Mouse (Mus musculus): ENCODE results near the gene Exoc6b. TPM values are rescaled to one million over a fixed set of nuclear protein-coding genes. Genes with fewer than 3 reads are reported as not detected.

Exoc6b gene
- polyA plus RNA-seq, 1 experiment: 38.3 TPM

DNA sequence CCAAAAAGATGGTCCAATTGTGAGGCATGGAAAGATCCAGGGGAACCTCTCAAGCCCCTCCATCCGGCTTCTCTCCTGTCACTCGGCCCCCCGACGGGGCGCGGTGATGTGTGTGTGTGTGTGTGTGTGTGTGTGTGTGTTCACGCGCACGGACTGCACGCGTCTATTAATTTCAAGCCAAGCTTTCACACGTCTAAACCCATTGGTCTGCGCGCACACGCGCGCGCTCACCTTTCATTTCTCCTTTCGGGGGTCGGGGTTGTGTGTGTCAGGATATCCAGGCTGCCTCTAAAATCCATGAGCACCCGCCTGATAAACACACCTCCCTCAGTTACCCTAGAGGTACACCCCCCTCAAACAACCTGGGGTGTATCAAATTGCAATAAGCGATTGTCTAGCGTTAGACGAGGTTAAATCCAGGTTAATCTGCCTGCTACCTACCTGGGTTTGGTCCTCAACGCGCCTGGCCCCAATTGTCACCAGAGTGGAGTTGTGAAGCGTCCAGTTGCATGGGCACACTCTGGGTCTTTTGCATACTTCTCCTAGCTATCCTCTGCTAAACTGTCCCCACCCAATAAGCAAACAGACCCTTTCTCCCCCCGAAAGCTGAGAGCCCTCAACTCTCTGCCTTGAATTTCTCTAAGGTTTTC, 482.6 kb downstream of the Exoc6b start:
- Histone ChIP-seq H3K4me3 (ENCODE audit: insufficient read depth, low read length) (0 out of 2 replicates have a peak overlapping the region, but pooled peaks have one; percentile 17), H3K4me1 (ENCODE audit: control insufficient read depth, insufficient read depth, low read length) (0 out of 2 replicates have a peak, but pooled peaks cover 3% of the 10 kb centered on the region), H3K27ac (ENCODE audit: insufficient read depth, low read length) (no peak overlapping the region)
- TF ChIP-seq CTCF (IDR thresholded peaks at IDR 0.05; ENCODE audit: extremely low read depth, insufficient read depth, low read length) (no peak), POLR2A (IDR thresholded peaks at IDR 0.05; ENCODE audit: extremely low read depth, insufficient read depth, low read length) (no peak)

- H3K4me3 ChIP-seq (ENCODE audit: insufficient read depth, low read length): no peak overlapping the region
- TF ChIP-seq CTCF (IDR thresholded peaks at IDR 0.05; ENCODE audit: extremely low read depth, insufficient read depth, low read length): no peak
- no peak for TF ChIP-seq POLR2A (IDR thresholded peaks at IDR 0.05; ENCODE audit: extremely low read depth, insufficient read depth, low read length)
- no peak overlapping the region for H3K27ac ChIP-seq (ENCODE audit: insufficient read depth, low read length)
- H3K4me1 ChIP-seq (ENCODE audit: control insufficient read depth, insufficient read depth, low read length): 0 out of 2 replicates have a peak, but pooled peaks cover 3% of the 10 kb centered on the region
Measured at GRCm38 (mm10) chr6:84585686-84586300, 483.5 kb downstream of the Exoc6b start.

DNA sequence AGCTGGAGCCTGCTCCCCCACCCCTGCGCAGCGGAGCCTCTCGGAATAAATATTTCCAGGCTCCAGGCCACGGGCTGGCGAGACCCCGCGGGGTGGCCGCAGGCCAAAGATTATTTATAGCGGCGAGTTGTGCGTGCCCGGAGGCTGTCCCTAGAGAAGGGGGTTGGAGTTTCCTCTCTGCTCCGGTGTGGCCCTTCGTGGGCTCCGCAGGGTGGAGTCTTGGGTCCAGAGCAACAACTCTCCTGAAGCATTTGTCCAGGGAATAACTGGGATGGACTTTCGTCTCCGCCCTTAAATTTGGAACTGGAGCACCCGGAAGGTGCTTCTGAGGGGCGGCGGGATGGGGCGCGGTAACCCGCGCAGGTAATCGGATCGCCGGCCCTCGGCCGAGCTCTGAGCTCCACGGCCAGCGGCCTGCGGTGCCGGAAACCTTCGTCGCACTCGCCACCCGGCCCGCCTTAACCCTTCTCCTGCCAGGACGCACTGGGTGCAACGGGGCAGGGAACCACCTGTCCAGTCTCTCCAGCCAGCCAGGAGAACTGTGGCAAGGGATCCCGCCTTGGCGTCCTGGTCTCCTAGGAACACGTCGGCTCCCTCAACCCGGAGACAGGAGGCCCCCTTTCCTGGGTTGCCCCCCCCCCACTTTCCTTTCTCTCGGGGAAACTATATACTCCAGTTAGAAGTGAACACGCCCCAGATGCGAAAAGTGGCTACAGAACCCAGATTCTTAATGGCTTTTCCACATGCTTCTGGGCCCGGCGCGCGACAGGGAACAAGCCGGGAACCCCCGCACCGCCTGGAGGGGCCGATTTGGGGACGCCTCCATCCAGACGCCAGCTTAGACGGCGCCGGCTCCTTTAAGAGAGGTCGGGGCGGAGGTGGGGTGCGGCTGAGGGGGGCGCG, 484.3 kb downstream of the Exoc6b start:
- 0 out of 2 replicates have a peak, but pooled peaks cover 3% of the 10 kb centered on the region for H3K4me1 ChIP-seq (ENCODE audit: control insufficient read depth, insufficient read depth, low read length)

DNA sequence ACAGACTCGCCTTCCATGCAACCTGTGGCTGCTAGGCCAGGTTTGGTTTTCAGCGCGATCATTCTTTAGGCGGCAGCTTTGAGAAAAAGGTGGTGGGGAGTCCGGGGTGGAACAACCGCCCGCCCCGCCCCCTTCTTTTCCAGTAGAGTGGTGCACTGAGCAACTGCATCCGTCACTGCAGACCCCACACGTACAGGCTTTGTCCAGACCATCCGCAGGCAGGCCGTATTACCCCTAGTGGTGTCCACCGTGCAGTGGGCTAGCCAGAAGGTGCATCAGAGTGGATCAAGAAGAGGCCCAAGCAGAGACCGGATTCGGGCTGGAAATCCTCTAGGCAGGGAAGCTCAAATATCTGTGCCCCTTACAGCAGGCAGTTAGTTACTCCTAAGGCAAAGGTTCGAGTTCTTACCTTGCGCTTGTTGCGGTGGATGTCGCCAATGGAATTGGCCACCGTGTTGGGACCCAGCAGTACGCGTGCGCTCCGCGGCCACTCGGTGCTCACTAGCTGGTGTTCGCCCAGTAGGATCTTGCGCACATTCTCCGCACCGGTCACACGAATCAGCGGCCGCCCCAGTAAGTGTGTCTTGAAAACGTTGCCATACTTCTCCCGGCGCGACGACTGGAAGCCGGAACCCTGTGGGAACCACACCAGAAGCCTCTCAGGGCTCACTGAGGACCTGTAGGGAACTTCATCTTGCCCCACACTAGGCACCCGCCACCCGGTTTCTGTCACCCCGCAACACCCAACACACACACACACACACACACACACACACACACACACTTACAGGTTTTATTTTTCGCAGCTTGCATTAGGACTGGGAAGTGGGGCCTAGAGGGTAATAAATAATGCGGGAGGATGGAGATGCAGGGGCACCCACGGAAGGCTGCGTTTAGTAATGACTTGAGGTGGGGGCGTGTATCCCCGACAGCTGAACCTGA, 485.2 kb downstream of the Exoc6b start:
- Histone ChIP-seq H3K4me3 (ENCODE audit: insufficient read depth, low read length) (peak overlapping the region; percentile 15; the same call in 1 of the 2 replicates), H3K4me1 (ENCODE audit: control insufficient read depth, insufficient read depth, low read length) (0 out of 2 replicates have a peak, but pooled peaks cover 3% of the 10 kb centered on the region), H3K27ac (ENCODE audit: insufficient read depth, low read length) (no peak overlapping the region)
- no peak for TF ChIP-seq POLR2A (IDR thresholded peaks at IDR 0.05; ENCODE audit: extremely low read depth, insufficient read depth, low read length)

More for the DNA sequence above, 484.3 kb downstream of the Exoc6b start:
- Histone ChIP-seq H3K4me3 (ENCODE audit: insufficient read depth, low read length) (no peak overlapping the region), H3K27ac (ENCODE audit: insufficient read depth, low read length) (no peak overlapping the region)
- no peak for TF ChIP-seq POLR2A (IDR thresholded peaks at IDR 0.05; ENCODE audit: extremely low read depth, insufficient read depth, low read length)
- no peak for TF ChIP-seq CTCF (IDR thresholded peaks at IDR 0.05; ENCODE audit: extremely low read depth, insufficient read depth, low read length)

- peak overlapping the region; percentile 15; the same call in 1 of the 2 replicates for H3K4me3 ChIP-seq (ENCODE audit: insufficient read depth, low read length)
- TF ChIP-seq CTCF (IDR thresholded peaks at IDR 0.05; ENCODE audit: extremely low read depth, insufficient read depth, low read length) (no peak), POLR2A (IDR thresholded peaks at IDR 0.05; ENCODE audit: extremely low read depth, insufficient read depth, low read length) (no peak)
Measured at GRCm38 (mm10) chr6:84583371-84583770, 485.9 kb downstream of the Exoc6b start.

DNA sequence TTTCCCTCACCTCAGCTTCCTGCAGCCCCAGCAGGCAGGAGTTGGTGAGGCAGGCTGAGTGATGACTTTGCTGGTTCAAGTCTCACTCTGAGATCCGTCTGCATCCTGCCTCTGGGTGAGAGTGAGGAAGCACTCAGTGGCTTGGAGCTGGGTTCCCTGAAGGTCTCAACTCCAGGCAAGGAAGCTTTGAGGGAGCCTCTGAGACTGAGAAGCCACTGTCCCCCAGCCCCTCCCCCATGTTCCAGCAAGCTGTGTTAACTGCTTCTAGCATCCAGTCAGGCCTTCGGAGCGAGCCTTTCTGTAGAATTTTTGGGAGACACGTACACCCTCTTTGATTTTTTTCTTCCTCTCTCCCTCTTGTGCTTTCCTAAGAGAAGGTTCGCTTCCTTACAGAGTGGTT, 486.5 kb downstream of the Exoc6b start:
- Histone ChIP-seq H3K4me1 (ENCODE audit: control insufficient read depth, insufficient read depth, low read length) (0 out of 2 replicates have a peak, but pooled peaks cover 3% of the 10 kb centered on the region), H3K4me3 (ENCODE audit: insufficient read depth, low read length) (no peak overlapping the region), H3K27ac (ENCODE audit: insufficient read depth, low read length) (no peak overlapping the region)
- TF ChIP-seq CTCF (IDR thresholded peaks at IDR 0.05; ENCODE audit: extremely low read depth, insufficient read depth, low read length): no peak
- no peak for TF ChIP-seq POLR2A (IDR thresholded peaks at IDR 0.05; ENCODE audit: extremely low read depth, insufficient read depth, low read length)

More at GRCm38 (mm10) chr6:84583371-84583770, 485.9 kb downstream of the Exoc6b start:
- Histone ChIP-seq H3K27ac (ENCODE audit: insufficient read depth, low read length) (no peak overlapping the region), H3K4me1 (ENCODE audit: control insufficient read depth, insufficient read depth, low read length) (0 out of 2 replicates have a peak, but pooled peaks cover 3% of the 10 kb centered on the region)

DNA sequence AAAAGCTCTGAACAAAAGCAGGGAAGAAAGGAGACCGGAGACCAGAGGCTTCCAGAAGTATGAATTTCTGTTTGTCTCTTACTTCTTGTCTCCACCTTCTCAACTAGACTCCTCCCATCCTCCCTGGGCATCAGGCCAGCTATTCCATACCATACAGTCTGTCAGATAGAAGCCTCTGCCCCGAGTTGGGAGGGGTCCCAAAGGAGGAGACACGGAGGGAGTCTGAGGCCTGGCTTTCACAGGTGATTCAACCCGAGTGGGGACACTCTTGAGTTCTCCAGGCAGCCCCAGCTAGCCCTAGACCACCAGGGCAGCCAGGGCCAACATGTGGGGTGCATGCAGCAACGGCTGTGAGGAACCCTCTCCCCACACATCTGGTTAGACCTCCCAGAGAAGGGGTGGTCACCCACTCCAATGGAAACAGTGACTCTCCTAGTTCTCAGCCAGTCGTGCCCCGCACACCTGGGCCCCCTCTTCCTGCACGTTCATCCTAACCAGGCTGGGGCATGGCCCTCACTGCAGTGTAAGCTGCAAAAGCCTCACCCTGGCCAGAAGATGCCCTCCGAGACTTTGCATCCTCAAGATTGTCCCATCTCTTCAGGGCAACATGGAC, 487.4 kb downstream of the Exoc6b start:
- Histone ChIP-seq H3K27ac (ENCODE audit: insufficient read depth, low read length) (no peak overlapping the region), H3K4me1 (ENCODE audit: control insufficient read depth, insufficient read depth, low read length) (0 out of 2 replicates have a peak, but pooled peaks cover 3% of the 10 kb centered on the region), H3K4me3 (ENCODE audit: insufficient read depth, low read length) (no peak overlapping the region)
- no peak for TF ChIP-seq POLR2A (IDR thresholded peaks at IDR 0.05; ENCODE audit: extremely low read depth, insufficient read depth, low read length)
- TF ChIP-seq CTCF (IDR thresholded peaks at IDR 0.05; ENCODE audit: extremely low read depth, insufficient read depth, low read length): no peak

Measured in cortical plate, adult 2 months (tissue).